Mouse (Mus musculus) hindbrain, postnatal 0 days (tissue): Measurements from ENCODE around the gene Tnfrsf1a. TPM values are rescaled to one million over a fixed set of nuclear protein-coding genes. Genes with fewer than 3 reads are reported as not detected.
A peak's percentile ranks its signal among the peaks of the same experiment; 100 is the strongest.

Experiments
- ATAC-seq: fragments of 200-750 bp; cut with Nextera tagmentation; 2 replicates; pipeline ENCODE4 v1.8.0; 2017; ENCODE audit warnings: mild to moderate bottlenecking, moderate TSS enrichment, moderate library complexity
- DNase-seq: peaks from one replicate; pipeline ENCODE4 v3.0.0-alpha.2; 2015; ENCODE audit warnings: low spot score
- H3K27ac ChIP-seq: fragments of 300-500 bp; sonication (generic); 2 replicates; pipeline ENCODE4 v1.5.1; 2014; ENCODE audit warnings: mild to moderate bottlenecking
- H3K27me3 ChIP-seq: fragments of 300-500 bp; sonication (generic); 2 replicates; pipeline ENCODE4 v1.6.1; 2014; ENCODE audit warnings: low read length, mixed read lengths; ENCODE audit not compliant: insufficient read depth
- H3K36me3 ChIP-seq: fragments of 300-500 bp; sonication (generic); 2 replicates; pipeline ENCODE4 v1.6.1; 2014; ENCODE audit warnings: low read length, mixed read lengths; ENCODE audit not compliant: insufficient read depth
- H3K4me1 ChIP-seq: fragments of 300-500 bp; sonication (generic); 2 replicates; pipeline ENCODE4 v1.6.1; 2014; ENCODE audit warnings: antibody characterized with exemption, low read length, mixed read lengths; ENCODE audit not compliant: insufficient read depth
- H3K4me2 ChIP-seq: fragments of 300-500 bp; sonication (generic); 2 replicates; pipeline ENCODE4 v1.6.1; 2014; ENCODE audit warnings: low read depth, mild to moderate bottlenecking, low read length, moderate library complexity, mixed read lengths
- H3K4me3 ChIP-seq: fragments of 300-500 bp; sonication (generic); 2 replicates; pipeline ENCODE4 v1.5.1; 2014; ENCODE audit warnings: low read length
- H3K9ac ChIP-seq: fragments of 300-500 bp; sonication (generic); replicated peaks from 2 replicates; pipeline ENCODE4 v1.6.1; 2014; ENCODE audit warnings: mild to moderate bottlenecking, low read length, moderate library complexity, mixed read lengths
- H3K9me3 ChIP-seq: fragments of 300-500 bp; sonication (generic); 2 replicates; pipeline ENCODE4 v1.6.1; 2016; ENCODE audit warnings: low read length, mixed read lengths
- CTCF ChIP-seq: IDR thresholded peaks from 2 replicates; pipeline ENCODE4 v1.5.1; 2016; ENCODE audit warnings: antibody characterized with exemption, control low read depth, low read depth
- WGBS: fragments of 180-500 bp; shearing (Covaris S2); extraction: QIAGEN DNeasy Blood & Tissue Kit; methylation state at CpG from one replicate; pipeline ENCODE4 v1.1.7; 2014; 5-methylcytosine and 5-hydroxymethylcytosine counted together
- polyA plus RNA-seq: library from polyadenylated mRNA; unstranded; fragments of >200 nt; fragmentation: Nextera tagmentation; extraction: Ambion mirVana; gene quantifications from 2 replicates; pipeline ENCODE4 v1.2.1, GENCODE M21; 2015
- total RNA-seq: library from RNA; depleted of rRNA; stranded (reverse); fragments of >200 nt; gene quantifications from 2 replicates; pipeline ENCODE4 v1.2.3, GENCODE M21; 2014

The Tnfrsf1a gene
- total and polyA plus RNA-seq, 2 experiments from 2014 or later: 16.3 to 18.0 TPM

GRCm38 (mm10) chr6:125307091-125307490 lies 42.1 kb upstream of the Tnfrsf1a start:
- Histone ChIP-seq H3K4me1 (no peaks in the 10 kb centered on the region; the same call in 1 of the 2 replicates), H3K4me3 (no peak overlapping the region), H3K4me2 (no peak overlapping the region), H3K9ac (no peak overlapping the region), H3K27ac (no peak overlapping the region), H3K36me3 (no peaks in the 10 kb centered on the region), H3K9me3 (no peaks in the 10 kb centered on the region), H3K27me3 (no peaks in the 10 kb centered on the region)
- 89% methylated on average over 5 of the region's 5 CpGs for WGBS
- DNase-seq (no peak), ATAC-seq (no peak)
- TF ChIP-seq CTCF: no peak

DNA sequence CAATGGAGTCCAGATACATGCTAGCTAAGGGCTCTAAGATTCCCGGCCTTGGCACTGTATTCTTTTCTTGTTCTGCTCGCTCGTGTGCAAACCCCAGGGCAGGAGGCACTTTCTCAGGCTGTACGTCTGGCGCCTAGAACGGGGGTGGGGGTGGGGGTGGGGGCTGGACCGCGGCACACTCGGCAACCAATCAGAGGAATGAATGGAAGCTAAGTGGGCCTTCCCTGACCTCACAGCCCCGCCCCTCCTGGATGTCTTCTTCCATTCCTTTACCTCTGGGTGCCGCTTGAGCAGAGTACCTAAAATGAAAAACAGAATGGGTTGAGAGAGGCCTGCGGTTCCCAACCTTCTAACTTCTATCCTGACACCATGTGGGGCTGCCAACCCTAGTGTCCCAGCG lies 40.2 kb upstream of the Tnfrsf1a start:
- no peak for TF ChIP-seq CTCF
- Histone ChIP-seq H3K27me3 (no peaks in the 10 kb centered on the region), H3K27ac (no peak overlapping the region; the same call in 1 of the 2 replicates), H3K9me3 (no peaks in the 10 kb centered on the region), H3K9ac (no peak overlapping the region), H3K4me2 (no peak overlapping the region), H3K36me3 (no peaks in the 10 kb centered on the region), H3K4me3 (no peak overlapping the region), H3K4me1 (peaks cover 11% of the 10 kb centered on the region)
- 13% methylated on average over 13 of the region's 13 CpGs for WGBS
- DNase-seq: peak; percentile 17
- no peak; the same call in 1 of the 2 replicates for ATAC-seq

- 37% methylated on average over 5 of the region's 5 CpGs for WGBS
- no peaks in the 10 kb centered on the region for H3K27me3 ChIP-seq
- no peak overlapping the region for H3K4me2 ChIP-seq
- H3K4me1 ChIP-seq: peaks cover 16% of the 10 kb centered on the region
- H3K36me3 ChIP-seq: no peaks in the 10 kb centered on the region
- H3K4me3 ChIP-seq: no peak overlapping the region
- 0 out of 2 replicates have a peak, but pooled peaks have one; percentile 10 for ATAC-seq
- no peaks in the 10 kb centered on the region for H3K9me3 ChIP-seq
- no peak overlapping the region for H3K9ac ChIP-seq
- peak; percentile 11 for DNase-seq
- H3K27ac ChIP-seq: no peak overlapping the region; the same call in 1 of the 2 replicates
- no peak for TF ChIP-seq CTCF
Observed at GRCm38 (mm10) chr6:125309406-125309805, 39.8 kb upstream of the Tnfrsf1a start.

- Histone ChIP-seq H3K27me3 (no peaks in the 10 kb centered on the region), H3K9me3 (no peaks in the 10 kb centered on the region), H3K9ac (no peak overlapping the region), H3K4me2 (peak overlapping the region; percentile 56; the same call in 1 of the 2 replicates), H3K4me3 (no peak overlapping the region), H3K4me1 (peaks cover 18% of the 10 kb centered on the region), H3K36me3 (no peaks in the 10 kb centered on the region), H3K27ac (no peak overlapping the region)
- no peak for ATAC-seq
- WGBS: 87% methylated on average over 9 of the region's 9 CpGs
- DNase-seq: no peak
- no peak for TF ChIP-seq CTCF
Observed at GRCm38 (mm10) chr6:125312171-125312570, 37.0 kb upstream of the Tnfrsf1a start.

GRCm38 (mm10) chr6:125312581-125313355 lies 36.4 kb upstream of the Tnfrsf1a start:
- TF ChIP-seq CTCF: no peak

GRCm38 (mm10) chr6:125313546-125314230 lies 35.5 kb upstream of the Tnfrsf1a start, which contains the start of gene Ltbr:
Gene Ltbr (minus strand): TSS chr6:125313885.
- no peaks in the 10 kb centered on the region for H3K36me3 ChIP-seq
- H3K4me2 ChIP-seq: peak within 1 kb of the TSS; percentile 56
- no peaks in the 10 kb centered on the region for H3K27me3 ChIP-seq
- peaks cover 18% of the 10 kb centered on the region for H3K4me1 ChIP-seq
- H3K27ac ChIP-seq: peak within 1 kb of the TSS; percentile 3; the same call in 1 of the 2 replicates
- H3K9ac ChIP-seq: peak within 1 kb of the TSS; percentile 59
- peak; percentile 70 for DNase-seq
- H3K9me3 ChIP-seq: no peaks in the 10 kb centered on the region
- peak; percentile 85 for ATAC-seq
- TF ChIP-seq CTCF: no peak
- 5% methylated on average over 36 of the region's 46 CpGs for WGBS
- H3K4me3 ChIP-seq: peak within 1 kb of the TSS; percentile 34

More at GRCm38 (mm10) chr6:125312581-125313355, 36.4 kb upstream of the Tnfrsf1a start:
- Histone ChIP-seq H3K9ac (peak overlapping the region; percentile 59), H3K36me3 (no peaks in the 10 kb centered on the region), H3K4me3 (peak overlapping the region; percentile 34), H3K9me3 (no peaks in the 10 kb centered on the region), H3K4me1 (peaks cover 18% of the 10 kb centered on the region), H3K27me3 (no peaks in the 10 kb centered on the region), H3K27ac (0 out of 2 replicates have a peak overlapping the region, but pooled peaks have one; percentile 3), H3K4me2 (peak overlapping the region; percentile 56)
- ATAC-seq (no peak), DNase-seq (peak; percentile 5)
- 64% methylated on average over 22 of the region's 22 CpGs for WGBS
